Mouse (Mus musculus) embryonic fibroblast, embryonic 13.5 days (primary cell): ENCODE results near the gene Dusp22. TPM values are rescaled to one million over a fixed set of nuclear protein-coding genes. Genes with fewer than 3 reads are reported as not detected.

ENCODE experiments used
- H3K27ac ChIP-seq: 2 replicates; pipeline ENCODE4 v1.5.1; 2012; ENCODE audit warnings: low read length, control low read depth, inconsistent platforms; ENCODE audit not compliant: insufficient read depth
- H3K4me1 ChIP-seq: 2 replicates; pipeline ENCODE4 v1.6.1; 2011; ENCODE audit warnings: low read length; ENCODE audit not compliant: control insufficient read depth, insufficient read depth
- H3K4me3 ChIP-seq: 2 replicates; pipeline ENCODE4 v1.5.1; 2011; ENCODE audit warnings: mild to moderate bottlenecking, control low read depth, low read length; ENCODE audit not compliant: insufficient read depth
- CTCF ChIP-seq: IDR thresholded peaks from 2 replicates; pipeline ENCODE4 v1.5.1; 2011; ENCODE audit warnings: mild to moderate bottlenecking, control low read depth, low read length, moderate library complexity, borderline replicate concordance; ENCODE audit not compliant: insufficient read depth
- POLR2A ChIP-seq: IDR thresholded peaks from 2 replicates; pipeline ENCODE4 v1.6.1; 2011; ENCODE audit warnings: low read depth, mild to moderate bottlenecking, control low read depth, low read length, moderate library complexity
- polyA plus RNA-seq: library from polyadenylated mRNA; stranded (reverse); fragments of >200 nt; gene quantifications from 2 replicates; pipeline ENCODE4 v1.2.4, GENCODE M21; 2011; ENCODE audit warnings: low read depth; ENCODE audit not compliant: missing spikeins, insufficient read length

Gene Dusp22
- polyA plus RNA-seq, 1 experiment: 10.5 TPM

GRCm38 (mm10) chr13:30666537-30666936 is 6.7 kb downstream of the Dusp22 start:
- H3K27ac ChIP-seq: no peak overlapping the region
- H3K4me3 ChIP-seq: no peak overlapping the region
- no peaks in the 10 kb centered on the region; the same call in 1 of the 2 replicates for H3K4me1 ChIP-seq
- TF ChIP-seq POLR2A (no peak), CTCF (no peak)

- no peaks in the 10 kb centered on the region; the same call in 1 of the 2 replicates for H3K4me1 ChIP-seq
- no peak overlapping the region for H3K27ac ChIP-seq
- no peak for TF ChIP-seq POLR2A
- TF ChIP-seq CTCF: no peak
- no peak overlapping the region for H3K4me3 ChIP-seq
Measured at GRCm38 (mm10) chr13:30668301-30668700, 8.5 kb downstream of the Dusp22 start.

GRCm38 (mm10) chr13:30669277-30669676 is 9.5 kb downstream of the Dusp22 start:
- TF ChIP-seq CTCF (no peak), POLR2A (no peak)
- no peak overlapping the region for H3K27ac ChIP-seq

GRCm38 (mm10) chr13:30673878-30674277 is 14.1 kb downstream of the Dusp22 start:
- Histone ChIP-seq H3K27ac (no peak overlapping the region), H3K4me3 (no peak overlapping the region)
- TF ChIP-seq POLR2A: no peak
- no peak for TF ChIP-seq CTCF

More at GRCm38 (mm10) chr13:30669277-30669676, 9.5 kb downstream of the Dusp22 start:
- no peak overlapping the region for H3K4me3 ChIP-seq
- no peaks in the 10 kb centered on the region; the same call in 1 of the 2 replicates for H3K4me1 ChIP-seq

GRCm38 (mm10) chr13:30678822-30679221 is 19.0 kb downstream of the Dusp22 start:
- Histone ChIP-seq H3K27ac (no peak overlapping the region), H3K4me3 (no peak overlapping the region), H3K4me1 (no peaks in the 10 kb centered on the region)
- no peak for TF ChIP-seq POLR2A
- no peak for TF ChIP-seq CTCF

More at GRCm38 (mm10) chr13:30673878-30674277, 14.1 kb downstream of the Dusp22 start:
- no peaks in the 10 kb centered on the region for H3K4me1 ChIP-seq

GRCm38 (mm10) chr13:30681866-30682265 is 22.1 kb downstream of the Dusp22 start:
- no peaks in the 10 kb centered on the region for H3K4me1 ChIP-seq
- peak overlapping the region; percentile 16; the same call in 1 of the 2 replicates for H3K27ac ChIP-seq
- TF ChIP-seq CTCF: no peak
- H3K4me3 ChIP-seq: no peak overlapping the region

GRCm38 (mm10) chr13:30682328-30682727 is 22.5 kb downstream of the Dusp22 start:
- H3K27ac ChIP-seq: peak overlapping the region; percentile 16; the same call in 1 of the 2 replicates
- no peaks in the 10 kb centered on the region for H3K4me1 ChIP-seq
- no peak overlapping the region for H3K4me3 ChIP-seq
- no peak for TF ChIP-seq CTCF
- TF ChIP-seq POLR2A: no peak

- Histone ChIP-seq H3K4me3 (no peak overlapping the region), H3K27ac (no peak overlapping the region), H3K4me1 (no peaks in the 10 kb centered on the region)
- TF ChIP-seq CTCF (no peak), POLR2A (no peak)
Measured at GRCm38 (mm10) chr13:30684614-30685122, 24.9 kb downstream of the Dusp22 start.

GRCm38 (mm10) chr13:30685957-30686356 is 26.2 kb downstream of the Dusp22 start:
- no peak overlapping the region for H3K4me3 ChIP-seq
- H3K4me1 ChIP-seq: no peaks in the 10 kb centered on the region
- H3K27ac ChIP-seq: no peak overlapping the region
- TF ChIP-seq CTCF (no peak), POLR2A (no peak)

- Histone ChIP-seq H3K4me3 (no peak overlapping the region), H3K4me1 (0 out of 2 replicates have a peak, but pooled peaks cover 3% of the 10 kb centered on the region), H3K27ac (no peak overlapping the region)
- no peak for TF ChIP-seq POLR2A
- TF ChIP-seq CTCF: no peak
Measured at GRCm38 (mm10) chr13:30688035-30688616, 28.3 kb downstream of the Dusp22 start.
